Mouse (Mus musculus): Measurements from ENCODE around the gene Npas2. TPM values are rescaled to one million over a fixed set of nuclear protein-coding genes. Genes with fewer than 3 reads are reported as not detected.

Npas2 gene
- polyA plus RNA-seq, 1 experiment = 0.91 TPM

GRCm38 (mm10) chr1:39367601-39368266 lies 174.2 kb downstream of the Npas2 start, which contains the start of gene Rpl31:
Rpl31 (plus strand) TSS chr1:39367842.
- peak; percentile 89 to 96 for DNase-seq (ENCODE audit: low read depth in 1 of 2, low spot score in 2 of 2)
- Histone ChIP-seq H3K4me1 (ENCODE audit: control insufficient read depth, insufficient read depth, insufficient read length) (peaks cover 6% of the 10 kb centered on the region; the same call in 1 of the 2 replicates), H3K27ac (ENCODE audit: insufficient read depth, low read length) (peak within 1 kb of the TSS; percentile 75), H3K36me3 (ENCODE audit: control insufficient read depth, insufficient read depth, low read length) (peaks cover 22% of the 10 kb centered on the region), H3K4me3 (ENCODE audit: extremely low read depth, insufficient read depth, insufficient read length) (peak within 1 kb of the TSS; percentile 98), H3K27me3 (ENCODE audit: control insufficient read depth, insufficient read depth, low read length) (no peaks in the 10 kb centered on the region)
- under 1% methylated on average over 60 of the region's 62 CpGs for WGBS
- TF ChIP-seq CTCF (IDR thresholded peaks at IDR 0.05; ENCODE audit: extremely low read depth, insufficient read depth, insufficient read length, insufficient replicate concordance) = no peak
- peak; percentile 30; the same call in 1 of the 2 replicates for TF ChIP-seq POLR2A (IDR thresholded peaks at IDR 0.05; ENCODE audit: low read depth, low read length)

DNA sequence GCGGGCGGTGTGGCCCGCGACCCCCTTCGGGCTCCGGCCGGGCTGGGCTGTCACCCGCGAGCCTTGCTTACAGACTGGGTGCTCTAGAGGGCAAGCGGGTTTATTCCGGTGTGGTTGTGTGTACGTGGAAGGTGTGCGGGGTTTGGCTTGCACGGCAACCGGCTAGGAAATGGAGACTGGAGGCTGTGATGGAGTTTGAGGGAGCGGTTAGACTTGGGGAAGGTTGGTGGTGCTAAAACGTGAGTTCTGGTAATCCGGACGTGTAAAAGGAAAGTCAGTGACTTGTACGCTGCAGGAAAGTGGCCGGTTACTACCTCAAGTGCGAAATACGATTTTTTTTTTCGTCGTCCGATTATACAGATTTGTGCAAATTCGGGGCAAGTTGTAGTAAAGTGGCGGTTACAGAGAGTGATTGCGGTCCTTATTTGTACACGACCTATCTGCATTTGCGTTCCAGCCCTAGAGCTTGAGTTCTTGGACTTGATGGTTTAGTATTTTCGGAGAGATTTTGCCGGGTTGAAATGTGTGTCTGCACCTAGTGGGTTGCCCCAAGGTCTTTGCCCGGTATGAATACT lies 174.8 kb downstream of the Npas2 start:
- peak overlapping the region; percentile 75 for H3K27ac ChIP-seq (ENCODE audit: insufficient read depth, low read length)
- H3K36me3 ChIP-seq (ENCODE audit: control insufficient read depth, insufficient read depth, low read length) = peaks cover 24% of the 10 kb centered on the region
- H3K4me3 ChIP-seq (ENCODE audit: extremely low read depth, insufficient read depth, insufficient read length) = peak overlapping the region; percentile 98
- no peaks in the 10 kb centered on the region for H3K27me3 ChIP-seq (ENCODE audit: control insufficient read depth, insufficient read depth, low read length)
- WGBS = 1% methylated on average over 34 of the region's 34 CpGs
- DNase-seq (ENCODE audit: low read depth in 1 of 2, low spot score in 2 of 2) = no peak
- H3K4me1 ChIP-seq (ENCODE audit: control insufficient read depth, insufficient read depth, insufficient read length) = peaks cover 6% of the 10 kb centered on the region; the same call in 1 of the 2 replicates
- no peak for TF ChIP-seq POLR2A (IDR thresholded peaks at IDR 0.05; ENCODE audit: low read depth, low read length)
- no peak for TF ChIP-seq CTCF (IDR thresholded peaks at IDR 0.05; ENCODE audit: extremely low read depth, insufficient read depth, insufficient read length, insufficient replicate concordance)

- no peak overlapping the region for H3K27ac ChIP-seq (ENCODE audit: insufficient read depth, low read length)
Observed at GRCm38 (mm10) chr1:39370431-39370830, 176.9 kb downstream of the Npas2 start.

DNA sequence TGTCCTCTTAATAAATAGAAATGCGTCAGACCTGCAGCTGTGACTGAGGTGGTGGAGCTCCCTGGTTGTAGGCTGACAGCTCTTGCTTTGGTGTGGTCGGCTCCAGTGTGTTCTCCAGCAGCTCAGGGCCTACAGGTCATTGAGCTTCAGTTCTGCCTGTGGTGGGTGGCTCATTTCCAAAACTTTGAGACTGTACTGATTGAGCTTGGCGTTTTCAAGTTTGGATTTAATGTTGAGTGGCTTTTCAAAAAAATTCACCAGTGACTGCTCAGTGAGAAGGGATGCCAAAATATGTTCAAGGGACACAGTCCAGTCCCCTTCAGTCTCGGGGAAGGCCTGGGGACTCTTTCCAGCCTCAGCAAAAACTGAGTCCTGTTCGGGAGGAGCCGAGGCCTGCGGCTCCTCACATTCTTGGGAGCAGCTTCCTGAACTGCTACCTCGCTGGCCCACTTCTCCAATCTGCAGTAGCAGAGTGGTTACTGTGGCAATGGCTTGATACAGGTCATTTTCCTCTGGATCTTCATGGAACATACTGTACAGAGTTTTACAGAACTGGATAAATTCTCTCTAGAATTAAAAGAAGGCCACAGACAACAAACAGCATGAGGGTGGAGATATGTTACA lies 178.8 kb downstream of the Npas2 start:
- peaks cover 6% of the 10 kb centered on the region; the same call in 1 of the 2 replicates for H3K4me1 ChIP-seq (ENCODE audit: control insufficient read depth, insufficient read depth, insufficient read length)
- no peaks in the 10 kb centered on the region for H3K27me3 ChIP-seq (ENCODE audit: control insufficient read depth, insufficient read depth, low read length)
- TF ChIP-seq CTCF (IDR thresholded peaks at IDR 0.05; ENCODE audit: extremely low read depth, insufficient read depth, insufficient read length, insufficient replicate concordance) = no peak
- no peak for TF ChIP-seq POLR2A (IDR thresholded peaks at IDR 0.05; ENCODE audit: low read depth, low read length)
- H3K4me3 ChIP-seq (ENCODE audit: extremely low read depth, insufficient read depth, insufficient read length) = no peak overlapping the region
- peaks cover 26% of the 10 kb centered on the region for H3K36me3 ChIP-seq (ENCODE audit: control insufficient read depth, insufficient read depth, low read length)
- no peak overlapping the region for H3K27ac ChIP-seq (ENCODE audit: insufficient read depth, low read length)
- WGBS = 80% methylated on average over 8 of the region's 8 CpGs
- DNase-seq (ENCODE audit: low read depth in 1 of 2, low spot score in 2 of 2) = no peak

More at GRCm38 (mm10) chr1:39370431-39370830, 176.9 kb downstream of the Npas2 start:
- Histone ChIP-seq H3K4me1 (ENCODE audit: control insufficient read depth, insufficient read depth, insufficient read length) (peaks cover 6% of the 10 kb centered on the region; the same call in 1 of the 2 replicates), H3K27me3 (ENCODE audit: control insufficient read depth, insufficient read depth, low read length) (no peaks in the 10 kb centered on the region), H3K4me3 (ENCODE audit: extremely low read depth, insufficient read depth, insufficient read length) (no peak overlapping the region), H3K36me3 (ENCODE audit: control insufficient read depth, insufficient read depth, low read length) (peaks cover 26% of the 10 kb centered on the region)
- WGBS = 77% methylated on average over 6 of the region's 6 CpGs
- DNase-seq (ENCODE audit: low read depth in 1 of 2, low spot score in 2 of 2) = no peak
- TF ChIP-seq CTCF (IDR thresholded peaks at IDR 0.05; ENCODE audit: extremely low read depth, insufficient read depth, insufficient read length, insufficient replicate concordance) = no peak
- no peak for TF ChIP-seq POLR2A (IDR thresholded peaks at IDR 0.05; ENCODE audit: low read depth, low read length)

DNA sequence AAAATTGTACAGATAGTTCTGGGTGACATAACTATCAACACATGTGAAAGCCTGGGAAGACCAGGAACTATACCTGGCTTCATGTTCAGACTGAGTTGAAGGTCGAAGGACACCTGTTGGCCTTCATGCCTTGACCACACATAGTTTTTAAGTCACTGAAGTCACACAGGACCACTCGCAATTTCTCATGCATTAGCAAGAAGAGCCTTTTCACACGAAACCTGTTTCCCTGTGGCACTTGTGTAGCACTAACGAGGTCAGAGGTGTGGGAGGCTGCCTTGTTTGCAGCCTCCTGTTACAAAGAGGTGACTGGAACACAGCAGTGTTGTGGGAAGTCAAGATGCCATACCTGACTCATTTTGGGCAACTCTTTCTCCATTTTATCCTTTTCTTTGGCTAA lies 179.8 kb downstream of the Npas2 start:
- Histone ChIP-seq H3K4me1 (ENCODE audit: control insufficient read depth, insufficient read depth, insufficient read length) (peaks cover 6% of the 10 kb centered on the region; the same call in 1 of the 2 replicates), H3K4me3 (ENCODE audit: extremely low read depth, insufficient read depth, insufficient read length) (no peak overlapping the region), H3K27me3 (ENCODE audit: control insufficient read depth, insufficient read depth, low read length) (no peaks in the 10 kb centered on the region), H3K36me3 (ENCODE audit: control insufficient read depth, insufficient read depth, low read length) (peaks cover 26% of the 10 kb centered on the region), H3K27ac (ENCODE audit: insufficient read depth, low read length) (no peak overlapping the region)
- 84% methylated on average over 4 of the region's 4 CpGs for WGBS
- no peak for DNase-seq (ENCODE audit: low read depth in 1 of 2, low spot score in 2 of 2)
- TF ChIP-seq POLR2A (IDR thresholded peaks at IDR 0.05; ENCODE audit: low read depth, low read length) = no peak
- no peak for TF ChIP-seq CTCF (IDR thresholded peaks at IDR 0.05; ENCODE audit: extremely low read depth, insufficient read depth, insufficient read length, insufficient replicate concordance)

DNA sequence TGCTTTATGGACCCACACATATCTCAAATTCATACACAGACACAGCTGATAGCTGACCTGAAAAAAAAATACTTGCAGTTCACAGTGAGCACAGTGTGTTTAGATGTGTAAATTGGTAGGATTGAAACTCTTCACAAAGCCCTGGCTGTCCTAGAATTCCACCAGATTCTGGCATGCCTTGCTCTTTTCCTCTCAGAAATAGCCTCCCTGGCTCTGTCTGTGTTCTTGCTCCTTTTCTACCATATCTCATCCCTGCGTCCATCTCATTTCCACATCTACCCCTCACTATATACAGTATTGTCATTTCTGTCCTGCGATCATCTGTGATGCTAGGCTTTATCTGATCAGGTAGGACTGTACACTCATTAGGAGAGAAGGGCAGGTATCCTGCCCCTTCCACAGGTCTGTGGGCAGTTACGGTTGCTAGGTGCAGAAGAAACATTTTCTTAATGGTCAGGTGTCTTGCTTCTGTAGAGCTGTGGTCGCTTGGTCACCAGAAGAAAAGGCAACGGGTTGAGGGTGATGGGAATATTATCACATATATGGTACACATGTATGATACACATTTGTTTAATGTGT lies 180.8 kb downstream of the Npas2 start:
- 90% methylated on average over 5 of the region's 5 CpGs for WGBS
- Histone ChIP-seq H3K36me3 (ENCODE audit: control insufficient read depth, insufficient read depth, low read length) (peaks cover 26% of the 10 kb centered on the region), H3K27me3 (ENCODE audit: control insufficient read depth, insufficient read depth, low read length) (no peaks in the 10 kb centered on the region), H3K4me3 (ENCODE audit: extremely low read depth, insufficient read depth, insufficient read length) (no peak overlapping the region), H3K27ac (ENCODE audit: insufficient read depth, low read length) (no peak overlapping the region), H3K4me1 (ENCODE audit: control insufficient read depth, insufficient read depth, insufficient read length) (no peaks in the 10 kb centered on the region)
- DNase-seq (ENCODE audit: low read depth in 1 of 2, low spot score in 2 of 2) = no peak
- TF ChIP-seq CTCF (IDR thresholded peaks at IDR 0.05; ENCODE audit: extremely low read depth, insufficient read depth, insufficient read length, insufficient replicate concordance) (no peak), POLR2A (IDR thresholded peaks at IDR 0.05; ENCODE audit: low read depth, low read length) (no peak)

All from spleen, adult 2 months (tissue).